Mouse (Mus musculus): ENCODE measurements around the gene Tmem208.

DNA sequence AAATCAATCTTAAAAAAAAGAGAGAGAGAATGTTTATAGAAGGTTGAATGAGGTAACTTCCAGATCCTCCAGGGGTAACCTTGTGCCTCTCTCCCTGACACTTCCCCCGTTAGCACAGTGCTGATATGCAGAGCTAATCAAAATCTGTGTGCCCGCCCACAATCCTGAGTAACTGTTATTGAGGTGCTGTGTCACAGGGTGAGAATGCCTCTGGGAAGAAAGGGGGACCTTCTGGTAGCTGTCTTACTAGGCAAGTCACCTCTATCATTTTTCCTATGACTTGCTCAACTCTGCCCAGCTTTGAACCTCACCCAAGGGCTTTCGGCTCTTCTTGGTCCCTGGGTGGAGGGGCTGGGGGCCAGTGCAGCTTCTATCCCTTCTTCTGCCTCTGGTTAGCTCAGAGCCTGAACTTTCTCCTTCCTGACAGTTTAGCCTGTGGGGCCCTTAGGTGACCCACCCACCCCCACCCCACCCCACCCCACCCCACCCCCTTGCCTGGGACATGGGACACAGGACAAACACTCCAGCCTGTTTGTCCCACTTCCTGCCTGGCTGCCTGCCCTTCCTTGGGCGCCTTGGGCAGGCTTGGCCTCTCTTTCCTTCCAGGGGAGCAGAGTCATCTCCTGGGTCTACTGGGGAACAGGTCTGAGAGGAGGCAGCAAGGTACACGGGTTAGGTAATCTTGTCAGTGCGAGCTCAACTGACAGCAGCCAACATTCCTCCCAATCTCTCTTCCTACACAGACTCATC is 13.9 kb downstream of the Tmem208 start:
- TF ChIP-seq EP300 (IDR thresholded peaks at IDR 0.05; ENCODE audit: low read length) (no peak), BHLHE40 (IDR thresholded peaks at IDR 0.05; ENCODE audit: low read depth, low read length) (no peak), POLR2A (IDR thresholded peaks at IDR 0.05; ENCODE audit: low read depth, low read length) (no peak), KAT2A (IDR thresholded peaks at IDR 0.05; ENCODE audit: insufficient replicate concordance, low read length) (no peak), CTCF (conservative IDR thresholded peaks at IDR 0.05 in 1 of 2, IDR thresholded peaks at IDR 0.05 in 1 of 2; ENCODE audit: low read depth in 2 of 2, low read length in 2 of 2) (no peak)
